Mouse (Mus musculus) midbrain, embryonic 14.5 days (tissue): ENCODE data around the gene Itga11. TPM values are rescaled to one million over a fixed set of nuclear protein-coding genes. Genes with fewer than 3 reads are reported as not detected.

ENCODE experiments used
- ATAC-seq: fragments of 200-750 bp; cut with Nextera tagmentation; 2 replicates; pipeline ENCODE4 v1.8.0; 2017; ENCODE audit warnings: moderate number of reproducible peaks, moderate library complexity; ENCODE audit not compliant: low FRiP score, low TSS enrichment
- DNase-seq: peaks from one replicate; pipeline ENCODE4 v3.0.0-alpha.2; 2015
- H3K27ac ChIP-seq: fragments of 300-500 bp; sonication (generic); replicated peaks from 2 replicates; pipeline ENCODE4 v1.5.1; 2014; ENCODE audit warnings: mild to moderate bottlenecking, low read depth, low read length, moderate library complexity
- H3K27me3 ChIP-seq: fragments of 300-500 bp; sonication (generic); 2 replicates; pipeline ENCODE4 v1.6.1; 2014; ENCODE audit warnings: low read length, control low read depth, mixed read lengths; ENCODE audit not compliant: control insufficient read depth, insufficient read depth
- H3K36me3 ChIP-seq: fragments of 300-500 bp; sonication (generic); 2 replicates; pipeline ENCODE4 v1.6.1; 2014; ENCODE audit warnings: low read length, control low read depth; ENCODE audit not compliant: control insufficient read depth, insufficient read depth
- H3K4me1 ChIP-seq: fragments of 300-500 bp; sonication (generic); 2 replicates; pipeline ENCODE4 v1.6.1; 2014; ENCODE audit warnings: mild to moderate bottlenecking, antibody characterized with exemption, low read length, control low read depth; ENCODE audit not compliant: control insufficient read depth, insufficient read depth
- H3K4me2 ChIP-seq: fragments of 300-500 bp; sonication (generic); 2 replicates; pipeline ENCODE4 v1.6.1; 2014; ENCODE audit warnings: mild to moderate bottlenecking, low read length, moderate library complexity
- H3K4me3 ChIP-seq: fragments of 300-500 bp; sonication (generic); replicated peaks from 2 replicates; pipeline ENCODE4 v1.5.1; 2014; ENCODE audit warnings: low read depth, low read length
- H3K9ac ChIP-seq: fragments of 300-500 bp; sonication (generic); replicated peaks from 2 replicates; pipeline ENCODE4 v1.6.1; 2014; ENCODE audit warnings: mild to moderate bottlenecking, low read length, moderate library complexity
- H3K9me3 ChIP-seq: fragments of 300-500 bp; sonication (generic); 2 replicates; pipeline ENCODE4 v1.6.1; 2016; ENCODE audit warnings: low read length, control low read depth, mixed read lengths; ENCODE audit not compliant: control insufficient read depth
- WGBS: fragments of 180-500 bp; shearing (Covaris S2); extraction: QIAGEN DNeasy Blood & Tissue Kit; methylation state at CpG from one replicate; pipeline ENCODE4 v1.1.7; 2014; 5-methylcytosine and 5-hydroxymethylcytosine counted together
- polyA plus RNA-seq: library from polyadenylated mRNA; unstranded; fragments of >200 nt; fragmentation: Nextera tagmentation; extraction: Ambion mirVana; gene quantifications from 2 replicates; pipeline ENCODE4 v1.2.1, GENCODE M21; 2014

Gene Itga11
- 0.27 and 1.8 TPM in 2 replicates for polyA plus RNA-seq

DNA sequence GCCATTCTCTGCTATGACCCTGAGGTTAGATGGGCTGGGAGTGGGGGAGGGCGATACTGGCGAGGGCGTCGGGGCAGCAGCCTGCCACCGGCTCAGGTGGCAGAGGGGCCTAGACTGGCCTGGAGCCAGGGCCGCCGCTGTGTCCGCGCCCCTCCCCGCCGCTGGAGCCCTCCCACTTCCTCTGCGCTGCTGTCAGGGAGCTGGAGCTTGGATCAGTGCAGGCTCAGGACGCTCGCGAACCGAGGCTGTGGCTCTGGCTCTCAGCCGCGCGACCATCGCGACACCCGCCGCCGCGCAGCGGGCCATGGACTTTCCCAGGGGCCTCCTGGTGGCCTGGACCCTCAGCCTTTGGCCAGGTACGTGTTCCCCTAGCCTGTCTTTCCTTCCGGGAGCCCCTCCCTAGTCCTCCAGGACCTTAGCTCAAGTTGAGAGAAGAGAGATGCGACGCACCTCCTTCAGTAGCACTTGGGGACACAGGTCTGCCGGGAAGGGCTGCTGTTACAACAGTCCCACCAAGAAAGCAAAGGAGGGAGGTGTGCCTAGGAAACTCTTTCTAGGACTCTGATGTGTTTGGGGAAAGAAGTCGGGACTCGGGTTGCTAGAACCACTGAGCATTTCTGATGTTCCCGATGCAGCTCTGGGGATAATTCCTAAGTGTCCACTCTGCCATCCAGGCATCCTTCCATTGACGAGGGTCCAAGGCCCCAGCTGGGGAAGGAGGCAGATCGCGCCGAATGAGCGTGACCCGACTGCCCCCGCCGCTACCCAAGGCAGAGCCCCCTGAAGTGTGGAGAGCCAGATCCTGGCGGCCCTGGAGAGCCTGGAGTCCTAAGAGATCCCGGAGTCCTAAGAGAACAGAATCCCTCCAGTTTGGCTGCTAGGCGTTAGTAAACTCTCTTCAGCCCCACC lies at the start of gene Itga11:
Itga11 (plus strand) TSS at position 186 of the 909 bp plus-strand sequence.
- H3K4me2 ChIP-seq: peak within 1 kb of the TSS; percentile 65
- ATAC-seq: peak; percentile 31; the same call in 1 of the 2 replicates
- H3K27ac ChIP-seq: no peak within 1 kb of the TSS
- H3K4me3 ChIP-seq: peak within 1 kb of the TSS; percentile 30
- H3K9ac ChIP-seq: peak within 1 kb of the TSS; percentile 29; the same call in 1 of the 2 replicates
- DNase-seq: peak; percentile 72
- WGBS: under 1% methylated on average over 45 of the region's 45 CpGs
- peaks cover 29% of the 10 kb centered on the region for H3K27me3 ChIP-seq
- H3K36me3 ChIP-seq: no peaks in the 10 kb centered on the region
- peaks cover 12% of the 10 kb centered on the region for H3K4me1 ChIP-seq
- no peaks in the 10 kb centered on the region for H3K9me3 ChIP-seq

DNA sequence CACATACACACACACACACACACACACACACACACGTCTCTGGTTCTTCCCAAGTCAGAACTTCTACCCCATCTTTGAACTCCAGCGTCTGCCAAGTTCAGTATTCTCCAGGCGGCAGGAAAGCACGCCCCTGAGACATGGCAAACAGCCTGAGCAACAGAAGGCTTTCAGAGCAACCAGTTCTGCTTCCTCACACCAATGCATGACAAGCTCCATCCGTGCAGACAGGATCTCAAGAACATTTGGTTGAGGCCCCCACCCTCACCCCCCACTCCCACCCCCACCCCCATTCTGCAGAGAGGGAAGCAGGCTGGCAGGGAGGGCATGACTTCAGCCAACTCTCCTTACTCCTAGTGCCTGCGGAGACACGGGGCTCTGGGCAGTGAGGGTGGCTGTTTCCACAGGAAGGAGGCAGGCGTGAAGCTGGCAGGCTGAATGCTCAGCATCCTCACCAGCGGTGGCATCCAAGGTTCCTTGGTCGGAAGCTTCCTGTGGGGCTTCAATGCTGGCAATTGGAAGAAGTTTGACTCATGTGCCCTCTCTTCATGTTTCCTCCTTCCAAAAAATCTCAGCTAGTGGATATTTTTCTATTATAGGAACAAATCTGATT lies 46.9 kb upstream of the Itga11 start:
- no peak overlapping the region for H3K4me2 ChIP-seq
- no peaks in the 10 kb centered on the region for H3K27me3 ChIP-seq
- WGBS: 82% methylated on average over 10 of the region's 10 CpGs
- no peaks in the 10 kb centered on the region for H3K36me3 ChIP-seq
- H3K4me3 ChIP-seq: no peak overlapping the region
- DNase-seq: no peak
- H3K27ac ChIP-seq: no peak overlapping the region
- no peak for ATAC-seq
- H3K9me3 ChIP-seq: no peaks in the 10 kb centered on the region
- H3K4me1 ChIP-seq: no peaks in the 10 kb centered on the region
- no peak overlapping the region for H3K9ac ChIP-seq

GRCm38 (mm10) chr9:62632392-62632791 lies 45.2 kb upstream of the Itga11 start:
- 86% methylated on average over 6 of the region's 6 CpGs for WGBS
- no peak overlapping the region for H3K9ac ChIP-seq
- ATAC-seq: no peak

DNA sequence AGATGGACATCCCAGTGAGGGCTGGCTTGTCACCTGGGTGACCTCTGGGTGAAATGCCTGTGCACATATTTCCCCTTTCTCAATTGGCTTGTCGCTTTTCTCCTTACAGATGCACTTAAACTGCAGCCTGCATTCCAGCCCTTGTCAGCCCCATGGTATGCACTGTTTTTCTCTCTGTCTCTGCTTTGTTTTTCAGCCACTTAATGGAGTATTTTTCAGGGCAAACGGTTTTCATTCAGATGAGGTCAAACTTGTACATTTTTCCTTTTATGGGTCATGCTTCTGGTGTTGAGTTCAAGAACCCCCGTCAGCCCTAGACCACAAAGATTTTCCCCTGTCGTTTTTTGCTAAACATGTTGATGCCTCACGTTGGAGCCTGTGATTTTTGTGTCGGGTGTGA lies 39.6 kb upstream of the Itga11 start:
- H3K36me3 ChIP-seq: no peaks in the 10 kb centered on the region
- no peak overlapping the region for H3K4me2 ChIP-seq
- H3K9ac ChIP-seq: no peak overlapping the region
- DNase-seq (no peak), ATAC-seq (no peak)
- H3K4me1 ChIP-seq: no peaks in the 10 kb centered on the region
- no peaks in the 10 kb centered on the region for H3K27me3 ChIP-seq
- no peak overlapping the region for H3K27ac ChIP-seq
- no peak overlapping the region for H3K4me3 ChIP-seq
- 73% methylated on average over 6 of the region's 6 CpGs for WGBS
- no peaks in the 10 kb centered on the region for H3K9me3 ChIP-seq

More at GRCm38 (mm10) chr9:62632392-62632791, 45.2 kb upstream of the Itga11 start:
- no peak for DNase-seq
- Histone ChIP-seq H3K4me1 (no peaks in the 10 kb centered on the region), H3K27me3 (no peaks in the 10 kb centered on the region), H3K36me3 (no peaks in the 10 kb centered on the region), H3K4me2 (no peak overlapping the region), H3K9me3 (no peaks in the 10 kb centered on the region), H3K4me3 (no peak overlapping the region), H3K27ac (no peak overlapping the region)

GRCm38 (mm10) chr9:62639686-62640085 lies 37.9 kb upstream of the Itga11 start:
- no peak overlapping the region for H3K27ac ChIP-seq
- no peaks in the 10 kb centered on the region for H3K27me3 ChIP-seq
- ATAC-seq (no peak), DNase-seq (no peak)
- H3K36me3 ChIP-seq: no peaks in the 10 kb centered on the region
- no peak overlapping the region for H3K4me3 ChIP-seq
- no peaks in the 10 kb centered on the region for H3K4me1 ChIP-seq
- 61% methylated on average over 4 of the region's 4 CpGs for WGBS
- no peaks in the 10 kb centered on the region for H3K9me3 ChIP-seq
- no peak overlapping the region for H3K4me2 ChIP-seq
- no peak overlapping the region for H3K9ac ChIP-seq

DNA sequence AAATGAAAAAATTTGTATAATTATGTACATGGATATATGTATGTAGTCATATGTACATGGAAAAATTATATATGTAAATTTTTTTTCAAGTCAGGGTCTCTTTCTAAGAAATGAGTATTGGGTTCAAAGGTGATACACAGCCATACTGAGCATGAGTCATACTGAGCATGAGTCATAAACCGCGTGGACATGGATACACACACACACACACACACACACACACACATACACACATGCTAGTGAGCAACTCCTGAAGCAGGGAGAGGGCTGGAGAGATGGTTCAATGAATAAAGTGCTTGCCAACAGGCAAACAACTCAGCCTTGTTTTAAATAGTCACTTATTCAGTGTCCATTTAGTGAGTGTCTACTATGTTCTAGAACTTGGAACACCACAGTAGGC lies 37.4 kb upstream of the Itga11 start:
- no peak overlapping the region for H3K4me2 ChIP-seq
- H3K36me3 ChIP-seq: no peaks in the 10 kb centered on the region
- H3K4me3 ChIP-seq: no peak overlapping the region
- no peaks in the 10 kb centered on the region for H3K27me3 ChIP-seq
- DNase-seq (no peak), ATAC-seq (no peak)
- no peaks in the 10 kb centered on the region for H3K9me3 ChIP-seq
- H3K4me1 ChIP-seq: no peaks in the 10 kb centered on the region
- WGBS: 90% methylated on average over 2 of the region's 2 CpGs
- H3K9ac ChIP-seq: no peak overlapping the region
- no peak overlapping the region for H3K27ac ChIP-seq

DNA sequence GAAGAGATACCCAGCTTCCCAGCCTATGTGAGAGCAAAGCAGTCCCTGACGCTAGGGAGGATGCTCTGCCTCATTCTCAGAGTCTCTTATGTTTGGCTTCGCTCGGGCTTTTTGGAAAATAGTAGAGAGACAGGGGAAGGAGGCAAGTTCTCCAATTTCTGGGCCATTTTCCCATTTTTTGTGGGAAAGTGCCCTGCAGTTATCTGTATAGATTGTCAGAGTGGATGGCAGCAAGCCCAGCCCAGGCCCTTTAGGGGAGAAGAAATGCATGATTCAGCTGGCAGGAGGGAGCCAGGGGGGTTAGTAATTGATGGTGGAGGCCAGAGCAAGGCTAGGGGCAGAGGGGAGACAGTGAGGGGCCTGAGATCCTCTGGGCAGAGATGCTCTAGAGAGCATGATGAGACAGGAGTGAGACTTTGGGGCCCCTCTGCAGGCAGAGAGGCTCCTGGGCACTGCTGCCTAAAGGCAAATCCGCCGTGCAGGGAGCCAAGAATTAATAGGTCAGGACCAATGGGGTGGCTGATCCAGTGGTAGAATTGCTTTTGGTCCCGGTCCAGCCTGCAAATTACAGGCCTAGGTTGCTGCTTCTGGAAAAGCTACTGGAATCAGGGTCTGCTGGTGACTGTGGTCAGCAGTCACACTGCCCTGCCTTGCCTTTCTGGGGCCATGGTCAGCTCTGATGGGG lies 31.8 kb upstream of the Itga11 start:
- no peak overlapping the region for H3K4me3 ChIP-seq
- H3K4me1 ChIP-seq: no peaks in the 10 kb centered on the region
- WGBS: 67% methylated on average over 6 of the region's 6 CpGs
- H3K9ac ChIP-seq: no peak overlapping the region
- no peak for ATAC-seq
- H3K36me3 ChIP-seq: no peaks in the 10 kb centered on the region
- H3K27ac ChIP-seq: no peak overlapping the region
- no peaks in the 10 kb centered on the region for H3K27me3 ChIP-seq
- no peak overlapping the region for H3K4me2 ChIP-seq
- no peaks in the 10 kb centered on the region for H3K9me3 ChIP-seq
- peak; percentile 33 for DNase-seq

DNA sequence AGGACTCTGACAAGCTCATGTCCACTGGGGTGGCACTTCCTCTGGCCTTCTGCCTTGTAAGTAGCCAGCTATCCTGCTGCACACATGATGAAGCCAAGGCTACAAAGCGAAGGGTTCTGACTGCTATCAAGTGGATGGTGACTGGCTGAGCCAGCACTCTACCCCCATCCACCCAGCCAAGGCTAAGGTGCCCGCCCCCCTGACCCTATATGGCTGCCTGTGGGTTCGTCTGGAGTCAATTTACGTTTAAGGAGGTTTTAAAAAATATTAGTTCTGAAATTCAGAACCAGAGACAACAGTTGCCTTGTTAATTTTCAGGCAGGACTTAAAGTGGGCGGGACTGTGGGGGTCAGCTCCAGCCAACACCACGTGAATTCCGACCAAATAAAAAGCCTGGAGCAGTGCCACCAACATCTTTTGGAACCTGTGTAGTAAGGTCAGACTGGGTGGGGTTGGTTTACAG lies 30.9 kb upstream of the Itga11 start:
- WGBS: 80% methylated on average over 7 of the region's 7 CpGs
- H3K4me1 ChIP-seq: no peaks in the 10 kb centered on the region
- H3K9me3 ChIP-seq: no peaks in the 10 kb centered on the region

More for the DNA sequence above, 30.9 kb upstream of the Itga11 start:
- ATAC-seq (no peak), DNase-seq (no peak)
- Histone ChIP-seq H3K27ac (no peak overlapping the region), H3K36me3 (no peaks in the 10 kb centered on the region), H3K4me2 (no peak overlapping the region), H3K4me3 (no peak overlapping the region), H3K9ac (no peak overlapping the region), H3K27me3 (no peaks in the 10 kb centered on the region)
